Mouse (Mus musculus): ENCODE data around the gene Tfip11.
"Not testable (repeated sequence)": the region's sequence is repeated elsewhere in the genome, so short reads cannot be mapped to it uniquely, and the experiment has no call there.

Gene Tfip11

GRCm38 (mm10) chr5:112319343-112319742 is 6.8 kb upstream of the Tfip11 start:
- intact Hi-C loops (cut with DNase I): not testable (repeated sequence)

GRCm38 (mm10) chr5:112320379-112320778 is 5.8 kb upstream of the Tfip11 start:
- intact Hi-C loops (cut with DNase I): no loop called here

GRCm38 (mm10) chr5:112320936-112321335 is 5.2 kb upstream of the Tfip11 start:
- intact Hi-C loops (cut with DNase I): no loop called here

- intact Hi-C loops (cut with DNase I): no loop called here
Observed at GRCm38 (mm10) chr5:112321376-112321775, 4.8 kb upstream of the Tfip11 start.

- intact Hi-C loops (cut with DNase I): no loop called here
Observed at GRCm38 (mm10) chr5:112323246-112323645, 2.9 kb upstream of the Tfip11 start.

- intact Hi-C loops (cut with DNase I): loop anchor here (2.0 kb wide), 1 partner anchor 48 kb away; the partner anchor contains the start of gene Tpst2
Observed at GRCm38 (mm10) chr5:112324637-112325545, 1.3 kb upstream of the Tfip11 start.

GRCm38 (mm10) chr5:112326446-112327009 is 370 bp downstream of the Tfip11 start:
- intact Hi-C loops (cut with DNase I): no loop called here

- intact Hi-C loops (cut with DNase I): no loop called here
Observed at GRCm38 (mm10) chr5:112327854-112328253, 1.7 kb downstream of the Tfip11 start.

GRCm38 (mm10) chr5:112329805-112330564 is 3.8 kb downstream of the Tfip11 start:
- intact Hi-C loops (cut with DNase I): no loop called here

GRCm38 (mm10) chr5:112335473-112335872 is 9.3 kb downstream of the Tfip11 start:
- intact Hi-C loops (cut with DNase I): loop anchor here (1.0 to 5.0 kb wide), 2 partner anchors 92 to 95 kb away; no protein-coding TSS in a partner anchor

GRCm38 (mm10) chr5:112337004-112337403 is 10.8 kb downstream of the Tfip11 start:
- intact Hi-C loops (cut with DNase I): loop anchor here (5.0 kb wide), 1 partner anchor 90 kb away; no protein-coding TSS in a partner anchor

- intact Hi-C loops (cut with DNase I): loop anchor here (5.0 kb wide), 1 partner anchor 88 kb away; no protein-coding TSS in a partner anchor
Observed at GRCm38 (mm10) chr5:112339215-112339614, 13.1 kb downstream of the Tfip11 start.

- intact Hi-C loops (cut with DNase I): no loop called here
Observed at GRCm38 (mm10) chr5:112342463-112343204, 16.5 kb downstream of the Tfip11 start, which contains the start of the genes Srrd and Hps4. TSS of gene Srrd (minus strand) at chr5:112343040. TSS of gene Hps4 (plus strand) at chr5:112343083.

- intact Hi-C loops (cut with DNase I): no loop called here
Observed at GRCm38 (mm10) chr5:112343205-112343595, 17.0 kb downstream of the Tfip11 start.

- intact Hi-C loops (cut with DNase I): no loop called here
Observed at GRCm38 (mm10) chr5:112344092-112344960, 18.2 kb downstream of the Tfip11 start.

- intact Hi-C loops (cut with DNase I): no loop called here
Observed at GRCm38 (mm10) chr5:112346211-112346965, 20.2 kb downstream of the Tfip11 start.

- intact Hi-C loops (cut with DNase I): no loop called here
Observed at GRCm38 (mm10) chr5:112349169-112349568, 23.0 kb downstream of the Tfip11 start.

- intact Hi-C loops (cut with DNase I): no loop called here
Observed at GRCm38 (mm10) chr5:112355493-112355892, 29.3 kb downstream of the Tfip11 start.

- intact Hi-C loops (cut with DNase I): no loop called here
Observed at GRCm38 (mm10) chr5:112355910-112356309, 29.8 kb downstream of the Tfip11 start, which contains the start of gene Gm6583. TSS of gene Gm6583 (minus strand) at chr5:112356033.
